Comparison of ENCODE assay signal across 18 mouse cellular contexts in the genomic region with DNA sequence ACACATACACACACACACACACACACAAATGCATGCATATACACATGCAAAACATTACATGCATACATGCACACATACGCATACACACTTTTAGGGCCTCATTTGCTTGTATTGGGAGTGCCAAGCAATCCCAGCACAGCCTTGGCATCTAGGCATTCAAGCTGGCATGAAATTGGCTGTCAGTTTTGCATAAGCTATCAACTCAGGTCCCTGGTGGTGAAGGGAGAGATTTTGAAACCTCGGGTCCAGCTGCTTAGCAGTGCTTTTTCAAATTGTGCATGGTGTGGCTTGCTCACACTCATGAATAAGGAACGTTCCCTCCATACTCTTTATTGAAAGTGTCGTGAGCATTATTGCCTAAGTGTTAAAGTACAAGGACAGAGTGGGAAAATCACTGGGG.
DNase-seq lines count a peak whose midpoint lies in the region; ATAC-seq and TF ChIP-seq lines count a peak whose summit lies in the region.
"Had no signal": no experiment of that assay in that cellular context is flagged by ENCODE, and none has a peak within 500 bp of the region (broad histone marks: within the 10 kb centered on the region; RNA-seq: fewer than 3 reads in every experiment).

No protein-coding gene starts in this region.

- no peaks in the 10 kb centered on the region for H3K27me3 ChIP-seq in hindbrain, embryonic 14.5 days (ENCODE audit: control insufficient read depth, insufficient read depth, low read length)
- no peaks in the 10 kb centered on the region for H3K27me3 ChIP-seq in hindbrain, embryonic 16.5 days (replicated peaks; ENCODE audit: control insufficient read depth, insufficient read depth, low read length)
- no peaks in the 10 kb centered on the region for H3K27me3 ChIP-seq in midbrain, postnatal 0 days (ENCODE audit: insufficient read depth, low read length)
- no peaks in the 10 kb centered on the region for H3K27me3 ChIP-seq in midbrain, embryonic 16.5 days (ENCODE audit: control insufficient read depth, insufficient read depth, low read depth, low read length)
- no peaks in the 10 kb centered on the region for H3K27me3 ChIP-seq in intestine, postnatal 0 days (replicated peaks; ENCODE audit: control insufficient read depth, insufficient read depth, low read length)
- H3K27me3 ChIP-seq: CH12.LX; embryonic facial prominence, embryonic 12.5 days; intestine, embryonic 15.5 days; midbrain, embryonic 12.5 days had no signal

- no peak overlapping the region for H3K4me3 ChIP-seq in hindbrain, embryonic 14.5 days (replicated peaks; ENCODE audit: low read length)
- no peak overlapping the region for H3K4me3 ChIP-seq in hindbrain, embryonic 16.5 days (ENCODE audit: low read length)
- no peak overlapping the region for H3K4me3 ChIP-seq in midbrain, postnatal 0 days (ENCODE audit: low read depth, low read length)
- H3K4me3 ChIP-seq in midbrain, embryonic 16.5 days (ENCODE audit: low read depth, low read length) = no peak overlapping the region
- no peak overlapping the region for H3K4me3 ChIP-seq in intestine, postnatal 0 days (ENCODE audit: low read depth, low read length)
- H3K4me3 ChIP-seq: embryonic facial prominence, embryonic 12.5 days; erythroblast, embryonic 14.5 days; intestine, embryonic 15.5 days; midbrain, embryonic 12.5 days had no signal

- H3K4me1 ChIP-seq in hindbrain, embryonic 14.5 days (replicated peaks; ENCODE audit: control insufficient read depth, insufficient read depth, low read length) = no peaks in the 10 kb centered on the region
- no peaks in the 10 kb centered on the region for H3K4me1 ChIP-seq in hindbrain, embryonic 16.5 days (ENCODE audit: control insufficient read depth, insufficient read depth, low read depth, low read length)
- no peaks in the 10 kb centered on the region for H3K4me1 ChIP-seq in midbrain, postnatal 0 days (ENCODE audit: insufficient read depth, low read length)
- H3K4me1 ChIP-seq in midbrain, embryonic 16.5 days (ENCODE audit: control insufficient read depth, insufficient read depth, low read length) = no peaks in the 10 kb centered on the region
- no peaks in the 10 kb centered on the region for H3K4me1 ChIP-seq in intestine, postnatal 0 days (replicated peaks; ENCODE audit: control insufficient read depth, insufficient read depth, low read length)
- H3K4me1 ChIP-seq: embryonic facial prominence, embryonic 12.5 days; intestine, embryonic 15.5 days; midbrain, embryonic 12.5 days had no signal

- no peaks in the 10 kb centered on the region for H3K36me3 ChIP-seq in hindbrain, embryonic 14.5 days (replicated peaks; ENCODE audit: control insufficient read depth, insufficient read depth)
- no peaks in the 10 kb centered on the region for H3K36me3 ChIP-seq in hindbrain, embryonic 16.5 days (ENCODE audit: control insufficient read depth, insufficient read depth, low read length)
- no peaks in the 10 kb centered on the region for H3K36me3 ChIP-seq in midbrain, postnatal 0 days (ENCODE audit: insufficient read depth, low read length)
- no peaks in the 10 kb centered on the region for H3K36me3 ChIP-seq in midbrain, embryonic 16.5 days (ENCODE audit: control insufficient read depth, insufficient read depth, low read length)
- H3K36me3 ChIP-seq in intestine, postnatal 0 days (ENCODE audit: control insufficient read depth, insufficient read depth) = no peaks in the 10 kb centered on the region
- H3K36me3 ChIP-seq: embryonic facial prominence, embryonic 12.5 days; intestine, embryonic 15.5 days; midbrain, embryonic 12.5 days had no signal

- peak; percentile 40 for DNase-seq in cerebellum, adult 11-12 months
- DNase-seq in cerebellum, adult 8-10 months = no peak
- DNase-seq in hindbrain, embryonic 14.5 days (ENCODE audit: low spot score) = peak; percentile 30
- DNase-seq in midbrain, postnatal 0 days (ENCODE audit: low spot score) = peak; percentile 58
- DNase-seq: gastrocnemius, postnatal 36 days; kidney, postnatal 36 days; liver had no signal

- 66% methylated on average over 4 of the region's 4 CpGs for WGBS in hindbrain, embryonic 14.5 days
- 59% methylated on average over 4 of the region's 4 CpGs for WGBS in hindbrain, embryonic 16.5 days
- 70% methylated on average over 4 of the region's 4 CpGs for WGBS in midbrain, postnatal 0 days
- 69% methylated on average over 4 of the region's 4 CpGs for WGBS in midbrain, embryonic 16.5 days
- WGBS in intestine, postnatal 0 days = 90% methylated on average over 4 of the region's 4 CpGs

- no peak; the same call in 1 of the 2 replicates for TF ChIP-seq CTCF in midbrain, postnatal 0 days (IDR thresholded peaks at IDR 0.05)
- TF ChIP-seq CTCF in intestine, postnatal 0 days (IDR thresholded peaks at IDR 0.05; ENCODE audit: low read depth) = no peak

- no peak for ATAC-seq in hindbrain, embryonic 14.5 days (ENCODE audit: low FRiP score)
- no peak for ATAC-seq in hindbrain, embryonic 16.5 days
- ATAC-seq in midbrain, postnatal 0 days (ENCODE audit: low FRiP score) = no peak
- ATAC-seq in midbrain, embryonic 16.5 days = no peak
- ATAC-seq in intestine, postnatal 0 days = no peak
- ATAC-seq: forebrain, embryonic 16.5 days; intestine, embryonic 15.5 days; lung, postnatal 0 days had no signal

- H3K27ac ChIP-seq in hindbrain, embryonic 14.5 days = no peak overlapping the region
- H3K27ac ChIP-seq in hindbrain, embryonic 16.5 days (ENCODE audit: low read depth, low read length) = no peak overlapping the region
- H3K27ac ChIP-seq in midbrain, postnatal 0 days (ENCODE audit: low read depth, low read length) = no peak overlapping the region
- no peak overlapping the region for H3K27ac ChIP-seq in midbrain, embryonic 16.5 days (ENCODE audit: low read length)
- no peak overlapping the region for H3K27ac ChIP-seq in intestine, postnatal 0 days (ENCODE audit: low read depth, low read length)
- H3K27ac ChIP-seq: embryonic facial prominence, embryonic 12.5 days; intestine, embryonic 15.5 days; midbrain, embryonic 12.5 days; stomach, postnatal 0 days had no signal

- no peak overlapping the region for H3K4me2 ChIP-seq in hindbrain, embryonic 14.5 days (replicated peaks)
- H3K4me2 ChIP-seq in hindbrain, embryonic 16.5 days (ENCODE audit: low read length) = no peak overlapping the region
- H3K4me2 ChIP-seq in midbrain, postnatal 0 days (ENCODE audit: low read depth, low read length, poor library complexity, severe bottlenecking) = no peak overlapping the region
- no peak overlapping the region for H3K4me2 ChIP-seq in midbrain, embryonic 16.5 days (ENCODE audit: low read length)
- H3K4me2 ChIP-seq in intestine, postnatal 0 days (replicated peaks; ENCODE audit: low read depth) = no peak overlapping the region
- H3K4me2 ChIP-seq: embryonic facial prominence, embryonic 12.5 days; intestine, embryonic 15.5 days; midbrain, embryonic 12.5 days had no signal

- no peaks in the 10 kb centered on the region for H3K9me3 ChIP-seq in hindbrain, embryonic 14.5 days (ENCODE audit: control insufficient read depth, low read length)
- no peaks in the 10 kb centered on the region for H3K9me3 ChIP-seq in hindbrain, embryonic 16.5 days (ENCODE audit: control insufficient read depth, low read length)
- no peaks in the 10 kb centered on the region for H3K9me3 ChIP-seq in midbrain, postnatal 0 days (ENCODE audit: low read length)
- H3K9me3 ChIP-seq in midbrain, embryonic 16.5 days (replicated peaks; ENCODE audit: control insufficient read depth, low read length, poor library complexity, severe bottlenecking) = no peaks in the 10 kb centered on the region
- H3K9me3 ChIP-seq in intestine, postnatal 0 days (ENCODE audit: control insufficient read depth) = no peaks in the 10 kb centered on the region
- H3K9me3 ChIP-seq: embryonic facial prominence, embryonic 12.5 days; intestine, embryonic 15.5 days; midbrain, embryonic 12.5 days had no signal

- H3K9ac ChIP-seq in hindbrain, embryonic 14.5 days = no peak overlapping the region
- H3K9ac ChIP-seq in hindbrain, embryonic 16.5 days (ENCODE audit: low read depth, low read length) = no peak overlapping the region
- no peak overlapping the region for H3K9ac ChIP-seq in midbrain, postnatal 0 days (replicated peaks; ENCODE audit: low read length, poor library complexity, severe bottlenecking)
- H3K9ac ChIP-seq in midbrain, embryonic 16.5 days (ENCODE audit: low read depth, low read length) = no peak overlapping the region
- no peak overlapping the region for H3K9ac ChIP-seq in intestine, postnatal 0 days (ENCODE audit: low read depth, low read length)
- H3K9ac ChIP-seq: embryonic facial prominence, embryonic 12.5 days; intestine, embryonic 15.5 days; midbrain, embryonic 12.5 days had no signal
